Mouse (Mus musculus) olfactory bulb, adult 2 months (tissue): ENCODE results near the gene Cfap73.

Source experiments
- CTCF ChIP-seq: fragments of 200-500 bp; IDR thresholded peaks from 2 replicates; pipeline ENCODE4 v1.5.1; 2012; ENCODE audit warnings: low read depth, mild to moderate bottlenecking, low read length, moderate library complexity; ENCODE audit not compliant: insufficient read depth
- POLR2A ChIP-seq: fragments of 200-500 bp; IDR thresholded peaks from 2 replicates; pipeline ENCODE4 v1.6.1; 2012; ENCODE audit warnings: mild to moderate bottlenecking, low read depth, low read length, moderate library complexity; ENCODE audit not compliant: insufficient read depth

DNA sequence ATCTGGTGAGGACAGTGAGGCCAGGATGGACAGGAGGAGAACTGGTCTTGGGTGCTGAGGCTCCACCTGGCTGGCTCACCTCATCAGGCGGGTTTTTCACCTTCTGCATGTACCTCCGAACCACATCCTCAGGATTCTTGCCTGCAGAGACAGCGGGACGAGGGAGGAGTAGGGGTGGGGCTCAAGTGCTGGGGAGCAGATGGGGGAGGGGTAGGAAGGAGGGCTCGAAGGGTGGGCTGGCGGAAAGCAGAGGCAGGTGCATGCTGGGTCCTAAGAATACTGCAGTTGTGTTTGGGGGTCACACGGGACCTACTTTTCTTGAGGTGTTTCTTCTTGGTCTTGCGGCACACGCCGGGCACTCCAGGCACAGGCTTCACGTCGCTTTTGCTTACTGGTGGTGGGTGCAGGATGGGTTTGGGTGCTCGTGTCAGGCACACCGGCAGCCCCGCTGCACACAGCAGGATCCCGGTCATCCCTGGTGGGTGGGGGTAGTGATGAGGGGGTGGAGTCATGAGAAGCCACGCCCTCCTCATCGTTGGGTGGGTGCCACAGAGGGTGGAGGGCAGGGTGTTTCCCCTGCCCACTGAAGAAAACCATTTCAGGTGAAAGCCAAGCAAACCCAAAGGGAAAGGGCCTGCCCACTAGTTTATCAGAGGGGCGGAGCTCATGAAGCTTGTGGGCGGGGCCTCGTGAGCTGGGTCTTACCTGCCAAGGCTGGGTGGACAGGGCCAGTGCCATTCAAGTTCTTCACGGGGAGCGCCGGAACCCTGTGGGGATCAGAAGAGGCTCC lies 49.1 kb upstream of the Cfap73 start:
- no peak for TF ChIP-seq CTCF
- no peak for TF ChIP-seq POLR2A
